Mouse (Mus musculus) limb, embryonic 14.5 days (tissue): ENCODE results near the gene Oas1f. TPM values are rescaled to one million over a fixed set of nuclear protein-coding genes. Genes with fewer than 3 reads are reported as not detected.

ENCODE experiments used
- ATAC-seq: fragments of 200-750 bp; cut with Nextera tagmentation; 2 replicates; pipeline ENCODE4 v1.8.0; 2017; ENCODE audit warnings: low read depth, moderate number of reproducible peaks, moderate TSS enrichment; ENCODE audit not compliant: low FRiP score
- DNase-seq: peaks from one replicate; pipeline ENCODE4 v3.0.0-alpha.2; 2015; ENCODE audit warnings: low spot score
- H3K27ac ChIP-seq: fragments of 300-500 bp; sonication (generic); replicated peaks from 2 replicates; pipeline ENCODE4 v1.5.1; 2014; ENCODE audit warnings: low read depth, mild to moderate bottlenecking, low read length, moderate library complexity, mixed read lengths
- H3K27me3 ChIP-seq: fragments of 300-500 bp; sonication (generic); 2 replicates; pipeline ENCODE4 v1.6.1; 2014; ENCODE audit warnings: low read length, mixed read lengths; ENCODE audit not compliant: control insufficient read depth, insufficient read depth
- H3K36me3 ChIP-seq: fragments of 300-500 bp; sonication (generic); 2 replicates; pipeline ENCODE4 v1.6.1; 2014; ENCODE audit warnings: mild to moderate bottlenecking, low read length, moderate library complexity, mixed read lengths; ENCODE audit not compliant: control insufficient read depth, insufficient read depth
- H3K4me1 ChIP-seq: fragments of 300-500 bp; sonication (generic); 2 replicates; pipeline ENCODE4 v1.6.1; 2014; ENCODE audit warnings: antibody characterized with exemption, low read length, mixed read lengths; ENCODE audit not compliant: control insufficient read depth, insufficient read depth
- H3K4me2 ChIP-seq: fragments of 300-500 bp; sonication (generic); replicated peaks from 2 replicates; pipeline ENCODE4 v1.6.1; 2014; ENCODE audit warnings: low read depth, mild to moderate bottlenecking, low read length, moderate library complexity; ENCODE audit not compliant: severe bottlenecking
- H3K4me3 ChIP-seq: fragments of 300-500 bp; sonication (generic); replicated peaks from 2 replicates; pipeline ENCODE4 v1.5.1; 2014; ENCODE audit warnings: low read length
- H3K9ac ChIP-seq: fragments of 300-500 bp; sonication (generic); 2 replicates; pipeline ENCODE4 v1.6.1; 2014; ENCODE audit warnings: mild to moderate bottlenecking, low read depth, low read length, moderate library complexity; ENCODE audit not compliant: severe bottlenecking
- H3K9me3 ChIP-seq: fragments of 300-500 bp; sonication (generic); 2 replicates; pipeline ENCODE4 v1.6.1; 2016; ENCODE audit warnings: low read length; ENCODE audit not compliant: control insufficient read depth
- POLR2A ChIP-seq: fragments of 200-500 bp; IDR thresholded peaks from 2 replicates; pipeline ENCODE4 v1.8.0; 2012; ENCODE audit warnings: inconsistent platforms, mild to moderate bottlenecking, moderate library complexity, borderline replicate concordance; ENCODE audit not compliant: insufficient read depth, insufficient read length; ENCODE audit errors: extremely low read depth
- WGBS: fragments of 180-500 bp; shearing (Covaris S2); extraction: QIAGEN DNeasy Blood & Tissue Kit; methylation state at CpG from one replicate; pipeline ENCODE4 v1.1.7; 2014; 5-methylcytosine and 5-hydroxymethylcytosine counted together
- polyA plus RNA-seq, 2 experiments: library from polyadenylated mRNA; depleted of rRNA in 1 of 2; stranded (reverse) in 1 of 2; unstranded in 1 of 2; fragments of >200 nt; fragmentation: Nextera tagmentation in 1 of 2; extraction: Ambion mirVana in 1 of 2; gene quantifications; 2 replicates each; pipeline versions ENCODE4 v1.2.1 to v1.2.3; 2012 to 2014

The Oas1f gene
- polyA plus RNA-seq, 2 experiments: not detected

GRCm38 (mm10) chr5:120861121-120861520 lies 14.0 kb downstream of the Oas1f start, which contains the start of gene Oas1h:
Oas1h (plus strand) TSS chr5:120861421.
- no peak for TF ChIP-seq POLR2A
- no peaks in the 10 kb centered on the region for H3K4me1 ChIP-seq
- no peak within 1 kb of the TSS for H3K27ac ChIP-seq
- WGBS: 56% methylated on average over 4 of the region's 4 CpGs
- H3K4me3 ChIP-seq: no peak within 1 kb of the TSS
- H3K36me3 ChIP-seq: no peaks in the 10 kb centered on the region
- no peaks in the 10 kb centered on the region for H3K9me3 ChIP-seq
- H3K27me3 ChIP-seq: no peaks in the 10 kb centered on the region
- DNase-seq (no peak), ATAC-seq (no peak)
- H3K9ac ChIP-seq: no peak within 1 kb of the TSS
- H3K4me2 ChIP-seq: no peak within 1 kb of the TSS

GRCm38 (mm10) chr5:120865336-120865860 lies 18.2 kb downstream of the Oas1f start:
- Histone ChIP-seq H3K36me3 (no peaks in the 10 kb centered on the region), H3K9ac (no peak overlapping the region), H3K27ac (no peak overlapping the region), H3K4me3 (no peak overlapping the region), H3K27me3 (no peaks in the 10 kb centered on the region), H3K9me3 (no peaks in the 10 kb centered on the region), H3K4me1 (no peaks in the 10 kb centered on the region), H3K4me2 (no peak overlapping the region)
- TF ChIP-seq POLR2A: no peak
- no peak for ATAC-seq
- no peak for DNase-seq
- 67% methylated on average over 3 of the region's 3 CpGs for WGBS

GRCm38 (mm10) chr5:120869436-120870015 lies 22.4 kb downstream of the Oas1f start:
- Histone ChIP-seq H3K4me3 (no peak overlapping the region), H3K27ac (no peak overlapping the region), H3K4me1 (no peaks in the 10 kb centered on the region), H3K4me2 (no peak overlapping the region), H3K36me3 (no peaks in the 10 kb centered on the region), H3K9ac (no peak overlapping the region), H3K27me3 (no peaks in the 10 kb centered on the region), H3K9me3 (no peaks in the 10 kb centered on the region)
- WGBS: 79% methylated on average over 7 of the region's 7 CpGs
- no peak for ATAC-seq
- TF ChIP-seq POLR2A: no peak
- DNase-seq: no peak

GRCm38 (mm10) chr5:120870081-120870480 lies 22.9 kb downstream of the Oas1f start:
- Histone ChIP-seq H3K4me1 (no peaks in the 10 kb centered on the region), H3K36me3 (no peaks in the 10 kb centered on the region), H3K27ac (no peak overlapping the region), H3K9me3 (no peaks in the 10 kb centered on the region), H3K27me3 (no peaks in the 10 kb centered on the region), H3K9ac (no peak overlapping the region), H3K4me2 (no peak overlapping the region), H3K4me3 (no peak overlapping the region)
- DNase-seq (no peak), ATAC-seq (no peak)
- TF ChIP-seq POLR2A: no peak
- WGBS: 67% methylated on average over 3 of the region's 3 CpGs

GRCm38 (mm10) chr5:120870782-120871181 lies 23.6 kb downstream of the Oas1f start:
- Histone ChIP-seq H3K4me2 (no peak overlapping the region), H3K27me3 (no peaks in the 10 kb centered on the region)
- no peak for DNase-seq

More at GRCm38 (mm10) chr5:120870782-120871181, 23.6 kb downstream of the Oas1f start:
- ATAC-seq: no peak
- Histone ChIP-seq H3K36me3 (no peaks in the 10 kb centered on the region), H3K27ac (no peak overlapping the region), H3K9me3 (no peaks in the 10 kb centered on the region), H3K4me3 (no peak overlapping the region), H3K4me1 (no peaks in the 10 kb centered on the region), H3K9ac (no peak overlapping the region)
- WGBS: 79% methylated on average over 7 of the region's 7 CpGs
- TF ChIP-seq POLR2A: no peak
